Mouse (Mus musculus): ENCODE results near the gene Cdhr3. TPM values are rescaled to one million over a fixed set of nuclear protein-coding genes. Genes with fewer than 3 reads are reported as not detected.

The Cdhr3 gene
- total and polyA plus RNA-seq, 3 experiments: 0.09 to 1.3 TPM; not detected in 1

DNA sequence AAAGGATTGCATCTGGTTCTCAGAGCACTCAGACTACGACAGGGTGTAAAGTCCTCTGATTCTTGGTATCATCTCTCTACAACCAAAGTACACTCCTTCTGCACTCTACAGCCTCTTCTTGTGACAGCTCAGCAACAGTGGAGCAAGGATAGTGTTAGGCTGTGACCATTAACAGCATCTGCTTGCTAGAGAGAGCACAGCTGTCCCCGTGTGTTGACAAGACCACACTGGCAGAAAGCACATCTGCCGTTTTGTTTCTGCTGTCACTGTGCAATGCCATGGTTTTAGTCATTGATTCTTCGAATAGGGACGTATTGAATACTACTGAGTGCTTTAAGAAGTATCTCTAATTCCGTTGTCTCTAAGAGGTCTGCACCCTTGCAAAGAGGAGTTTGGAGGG lies 36.6 kb downstream of the Cdhr3 start:
- H3K79me2 ChIP-seq (replicated peaks; ENCODE audit: control insufficient read depth, extremely low read depth, insufficient read depth, poor library complexity, severe bottlenecking): no peaks in the 10 kb centered on the region
- H3K4me2 ChIP-seq (ENCODE audit: insufficient read depth, low read depth, poor library complexity, severe bottlenecking): no peak overlapping the region
- peaks cover 6 to 34% of the 10 kb centered on the region in 2 experiments; a peak in 3 of 4 replicates for H3K4me1 ChIP-seq (ENCODE audit: control insufficient read depth in 1 of 2, insufficient read depth in 2 of 2)
- dilution Hi-C loops (cut with MboI; ENCODE audit: extremely low pct_ligation_motif_present, extremely low pct_unique_long_range_greater_than_20kb, low sequenced_read_pairs) (no loop called here), in situ Hi-C loops (cut with MboI; ENCODE audit: low pct_ligation_motif_present, low pct_unique_long_range_greater_than_20kb, low sequenced_read_pairs) (no loop called here)
- no peaks in the 10 kb centered on the region for H3K36me3 ChIP-seq (replicated peaks in 1 of 2; ENCODE audit: control insufficient read depth in 1 of 2, insufficient read depth in 1 of 2, low read length in 1 of 2)
- no peaks in the 10 kb centered on the region for H3K27me3 ChIP-seq (replicated peaks)
- no peak for TF ChIP-seq MAFK (IDR thresholded peaks at IDR 0.05; ENCODE audit: insufficient replicate concordance, low read length)
- no peak for TF ChIP-seq POLR2AphosphoS2 (IDR thresholded peaks at IDR 0.05; ENCODE audit: low read depth, low read length)
- TF ChIP-seq MAZ (IDR thresholded peaks at IDR 0.05; ENCODE audit: low read depth, low read length): no peak
- H3K4me3 ChIP-seq (replicated peaks in 1 of 3; ENCODE audit: low read depth in 2 of 3, low read length in 2 of 3, poor library complexity in 1 of 3): no peak overlapping the region
- no peak for DNase-seq (ENCODE audit: extremely low read depth)
- H3K9me3 ChIP-seq (replicated peaks; ENCODE audit: low read length): no peaks in the 10 kb centered on the region
- no peak overlapping the region for H3K9ac ChIP-seq (ENCODE audit: insufficient read depth, low read depth)
- H3K27ac ChIP-seq (ENCODE audit: insufficient read depth, low read depth): no peak overlapping the region

DNA sequence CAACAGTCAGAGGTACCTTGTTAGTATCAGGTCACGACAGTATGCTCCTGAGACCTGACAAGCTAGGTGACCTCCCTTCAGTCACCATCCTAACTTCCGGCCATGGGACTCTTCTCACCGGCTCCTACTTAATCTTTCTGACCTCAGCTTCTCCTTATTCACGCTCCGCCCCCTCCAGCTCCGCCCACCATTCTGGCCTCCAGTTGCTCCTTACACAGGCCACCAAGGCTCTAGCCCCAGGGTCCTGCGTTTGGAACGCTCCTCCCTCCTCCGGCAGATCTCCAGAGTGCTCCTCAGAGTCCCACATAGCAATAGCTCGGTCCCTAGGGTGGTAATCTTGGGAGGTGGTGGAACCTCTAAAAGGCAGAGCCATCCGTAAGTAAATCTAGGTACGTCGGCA lies 38.9 kb downstream of the Cdhr3 start:
- Histone ChIP-seq H3K27me3 (replicated peaks) (no peaks in the 10 kb centered on the region), H3K4me1 (ENCODE audit: control insufficient read depth in 1 of 2, insufficient read depth in 2 of 2) (peaks cover 5 to 46% of the 10 kb centered on the region in 2 experiments; a peak in 3 of 4 replicates), H3K9ac (ENCODE audit: insufficient read depth, low read depth) (no peak overlapping the region), H3K36me3 (replicated peaks in 1 of 2; ENCODE audit: control insufficient read depth in 1 of 2, insufficient read depth in 1 of 2, low read length in 1 of 2) (no peaks in the 10 kb centered on the region), H3K9me3 (replicated peaks; ENCODE audit: low read length) (peaks cover 2% of the 10 kb centered on the region), H3K4me2 (ENCODE audit: insufficient read depth, low read depth, poor library complexity, severe bottlenecking) (no peak overlapping the region), H3K79me2 (replicated peaks; ENCODE audit: control insufficient read depth, extremely low read depth, insufficient read depth, poor library complexity, severe bottlenecking) (no peaks in the 10 kb centered on the region), H3K27ac (ENCODE audit: insufficient read depth, low read depth) (no peak overlapping the region), H3K4me3 (replicated peaks in 1 of 3; ENCODE audit: low read depth in 2 of 3, low read length in 2 of 3, poor library complexity in 1 of 3) (no peak overlapping the region)
- no peak for TF ChIP-seq JUND (conservative IDR thresholded peaks at IDR 0.05; ENCODE audit: low read depth, low read length)
- no peak for TF ChIP-seq GABPA (IDR thresholded peaks at IDR 0.05; ENCODE audit: insufficient replicate concordance, low read depth, low read length)
- no peak for TF ChIP-seq ZMIZ1 (IDR thresholded peaks at IDR 0.05; ENCODE audit: low read depth, low read length)
- in situ Hi-C loops (cut with MboI; ENCODE audit: low pct_ligation_motif_present, low pct_unique_long_range_greater_than_20kb, low sequenced_read_pairs) (no loop called here), dilution Hi-C loops (cut with MboI; ENCODE audit: extremely low pct_ligation_motif_present, extremely low pct_unique_long_range_greater_than_20kb, low sequenced_read_pairs) (no loop called here)
- DNase-seq (ENCODE audit: extremely low read depth): no peak

DNA sequence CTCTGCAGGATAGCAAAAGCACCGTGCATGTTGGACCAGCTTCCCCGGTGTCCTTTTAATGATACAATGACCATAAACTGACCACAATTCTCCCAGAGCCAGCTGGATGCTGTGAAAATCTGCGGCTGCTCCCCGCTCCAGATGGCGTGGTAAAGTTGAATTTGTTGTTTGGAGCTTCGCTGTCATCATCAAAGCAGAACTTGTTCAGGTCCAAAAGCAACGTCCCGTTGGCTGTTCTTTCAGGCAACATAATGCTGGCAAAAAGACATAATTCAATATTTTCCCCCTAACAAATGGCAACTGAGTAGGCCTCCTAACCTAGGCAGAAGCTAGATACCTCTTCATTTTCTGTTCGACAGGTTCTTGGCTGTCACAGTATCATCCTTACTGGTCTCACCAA lies 39.4 kb downstream of the Cdhr3 start:
- dilution Hi-C loops (cut with MboI; ENCODE audit: extremely low pct_ligation_motif_present, extremely low pct_unique_long_range_greater_than_20kb, low sequenced_read_pairs): no loop called here
- no peak for DNase-seq (ENCODE audit: extremely low read depth)
- Histone ChIP-seq H3K4me1 (ENCODE audit: control insufficient read depth in 1 of 2, insufficient read depth in 2 of 2) (peaks cover 6 to 50% of the 10 kb centered on the region in 2 experiments; a peak in 3 of 4 replicates), H3K27ac (ENCODE audit: insufficient read depth, low read depth) (no peak overlapping the region), H3K36me3 (replicated peaks in 1 of 2; ENCODE audit: control insufficient read depth in 1 of 2, insufficient read depth in 1 of 2, low read length in 1 of 2) (no peaks in the 10 kb centered on the region), H3K4me3 (replicated peaks in 1 of 3; ENCODE audit: low read depth in 2 of 3, low read length in 2 of 3, poor library complexity in 1 of 3) (no peak overlapping the region), H3K79me2 (replicated peaks; ENCODE audit: control insufficient read depth, extremely low read depth, insufficient read depth, poor library complexity, severe bottlenecking) (no peaks in the 10 kb centered on the region), H3K27me3 (replicated peaks) (no peaks in the 10 kb centered on the region), H3K4me2 (ENCODE audit: insufficient read depth, low read depth, poor library complexity, severe bottlenecking) (no peak overlapping the region), H3K9me3 (replicated peaks; ENCODE audit: low read length) (peaks cover 2% of the 10 kb centered on the region), H3K9ac (ENCODE audit: insufficient read depth, low read depth) (no peak overlapping the region)
- no peak for TF ChIP-seq E2F4 (IDR thresholded peaks at IDR 0.05; ENCODE audit: insufficient replicate concordance, low read depth, low read length)
- no peak for TF ChIP-seq UBTF (IDR thresholded peaks at IDR 0.05; ENCODE audit: low read depth, low read length)
- no peak for TF ChIP-seq CTCF (conservative IDR thresholded peaks at IDR 0.05 in 1 of 2, IDR thresholded peaks at IDR 0.05 in 1 of 2; ENCODE audit: low read depth in 2 of 2, low read length in 2 of 2)
- TF ChIP-seq USF1 (IDR thresholded peaks at IDR 0.05; ENCODE audit: low read depth, low read length): no peak
- in situ Hi-C loops (cut with MboI; ENCODE audit: low pct_ligation_motif_present, low pct_unique_long_range_greater_than_20kb, low sequenced_read_pairs): no loop called here

Measured in CH12.LX (cell line).